Mouse (Mus musculus) midbrain, embryonic 15.5 days (tissue): ENCODE data around the gene Leprot. TPM values are rescaled to one million over a fixed set of nuclear protein-coding genes. Genes with fewer than 3 reads are reported as not detected.

Experiments
- ATAC-seq: fragments of 200-750 bp; cut with Nextera tagmentation; replicated peaks from 2 replicates; pipeline ENCODE4 v1.8.0; 2017; ENCODE audit warnings: moderate TSS enrichment
- H3K27ac ChIP-seq: fragments of 300-500 bp; sonication (generic); 2 replicates; pipeline ENCODE4 v1.5.1; 2015; ENCODE audit warnings: mild to moderate bottlenecking, inconsistent platforms
- H3K27me3 ChIP-seq: fragments of 300-500 bp; sonication (generic); replicated peaks from 2 replicates; pipeline ENCODE4 v1.6.1; 2015; ENCODE audit warnings: inconsistent platforms
- H3K36me3 ChIP-seq: fragments of 300-500 bp; sonication (generic); replicated peaks from 2 replicates; pipeline ENCODE4 v1.6.1; 2015; ENCODE audit warnings: inconsistent platforms
- H3K4me1 ChIP-seq: fragments of 300-500 bp; sonication (generic); 2 replicates; pipeline ENCODE4 v1.6.1; 2015; ENCODE audit warnings: inconsistent platforms
- H3K4me2 ChIP-seq: fragments of 300-500 bp; sonication (generic); 2 replicates; pipeline ENCODE4 v1.6.1; 2015; ENCODE audit warnings: inconsistent platforms, mild to moderate bottlenecking, moderate library complexity
- H3K4me3 ChIP-seq: fragments of 300-500 bp; sonication (generic); 2 replicates; pipeline ENCODE4 v1.5.1; 2015; ENCODE audit warnings: mild to moderate bottlenecking, inconsistent platforms
- H3K9ac ChIP-seq: fragments of 300-500 bp; sonication (generic); 2 replicates; pipeline ENCODE4 v1.6.1; 2015; ENCODE audit warnings: mild to moderate bottlenecking, inconsistent platforms
- H3K9me3 ChIP-seq: fragments of 300-500 bp; sonication (generic); 2 replicates; pipeline ENCODE4 v1.6.1; 2016; ENCODE audit warnings: inconsistent platforms
- WGBS: fragments of 180-500 bp; shearing (Covaris S2); methylation state at CpG from one replicate; pipeline ENCODE4 v1.1.7; 2015; ENCODE audit warnings: mixed read lengths; 5-methylcytosine and 5-hydroxymethylcytosine counted together
- polyA plus RNA-seq: library from polyadenylated mRNA; unstranded; fragments of >200 nt; fragmentation: Nextera tagmentation; extraction: Ambion mirVana; gene quantifications from 2 replicates; pipeline ENCODE4 v1.2.1, GENCODE M21; 2015

Leprot gene
- polyA plus RNA-seq, 1 experiment from 2014 or later, result 108 TPM

GRCm38 (mm10) chr4:101669811-101670210 lies 22.3 kb downstream of the Leprot start:
- 78% methylated on average over 5 of the region's 5 CpGs for whole genome bisulfite sequencing
- Histone ChIP-seq H3K4me3 (no peak overlapping the region), H3K9ac (no peak overlapping the region), H3K4me2 (no peak overlapping the region), H3K9me3 (no peaks in the 10 kb centered on the region), H3K27ac (no peak overlapping the region), H3K36me3 (no peaks in the 10 kb centered on the region), H3K27me3 (no peaks in the 10 kb centered on the region), H3K4me1 (no peaks in the 10 kb centered on the region)
- no peak for ATAC-seq

- no peak for ATAC-seq
- Histone ChIP-seq H3K9me3 (no peaks in the 10 kb centered on the region), H3K27me3 (no peaks in the 10 kb centered on the region), H3K4me3 (no peak overlapping the region), H3K36me3 (no peaks in the 10 kb centered on the region), H3K9ac (no peak overlapping the region), H3K4me1 (no peaks in the 10 kb centered on the region), H3K4me2 (no peak overlapping the region), H3K27ac (no peak overlapping the region)
- 77% methylated on average over 5 of the region's 5 CpGs for WGBS
These were observed 27.3 kb downstream of the Leprot start for GRCm38 (mm10) chr4:101674790-101675189.

GRCm38 (mm10) chr4:101675726-101676125 lies 28.2 kb downstream of the Leprot start:
- H3K27me3 ChIP-seq, result no peaks in the 10 kb centered on the region
- no peaks in the 10 kb centered on the region for H3K36me3 ChIP-seq
- 88% methylated on average over 4 of the region's 4 CpGs for WGBS
- no peaks in the 10 kb centered on the region for H3K4me1 ChIP-seq
- no peak overlapping the region for H3K4me3 ChIP-seq
- H3K27ac ChIP-seq, result no peak overlapping the region
- H3K4me2 ChIP-seq, result no peak overlapping the region
- no peak overlapping the region for H3K9ac ChIP-seq
- ATAC-seq, result no peak
- no peaks in the 10 kb centered on the region for H3K9me3 ChIP-seq

- Histone ChIP-seq H3K27ac (no peak overlapping the region), H3K9ac (no peak overlapping the region), H3K36me3 (no peaks in the 10 kb centered on the region), H3K4me2 (no peak overlapping the region), H3K4me1 (no peaks in the 10 kb centered on the region), H3K9me3 (no peaks in the 10 kb centered on the region), H3K27me3 (no peaks in the 10 kb centered on the region), H3K4me3 (no peak overlapping the region)
- 88% methylated on average over 4 of the region's 4 CpGs for WGBS
- no peak for ATAC-seq
These were observed 35.1 kb downstream of the Leprot start for GRCm38 (mm10) chr4:101682620-101683019.

GRCm38 (mm10) chr4:101683086-101683485 lies 35.6 kb downstream of the Leprot start:
- H3K9me3 ChIP-seq, result no peaks in the 10 kb centered on the region
- no peak overlapping the region for H3K4me3 ChIP-seq
- no peak overlapping the region for H3K4me2 ChIP-seq
- ATAC-seq, result no peak
- no peak overlapping the region for H3K9ac ChIP-seq
- no peaks in the 10 kb centered on the region for H3K36me3 ChIP-seq
- H3K27me3 ChIP-seq, result no peaks in the 10 kb centered on the region
- H3K27ac ChIP-seq, result no peak overlapping the region
- no peaks in the 10 kb centered on the region for H3K4me1 ChIP-seq
- 83% methylated on average over 3 of the region's 3 CpGs for WGBS

GRCm38 (mm10) chr4:101684821-101685220 lies 37.3 kb downstream of the Leprot start:
- no peak overlapping the region for H3K27ac ChIP-seq
- no peaks in the 10 kb centered on the region for H3K9me3 ChIP-seq
- no peaks in the 10 kb centered on the region for H3K36me3 ChIP-seq
- H3K27me3 ChIP-seq, result no peaks in the 10 kb centered on the region
- H3K9ac ChIP-seq, result no peak overlapping the region
- H3K4me1 ChIP-seq, result no peaks in the 10 kb centered on the region
- no peak overlapping the region for H3K4me3 ChIP-seq
- no peak for ATAC-seq
- H3K4me2 ChIP-seq, result no peak overlapping the region
- 85% methylated on average over 3 of the region's 3 CpGs for WGBS

GRCm38 (mm10) chr4:101686227-101686810 lies 38.8 kb downstream of the Leprot start:
- no peak overlapping the region for H3K4me2 ChIP-seq
- no peaks in the 10 kb centered on the region for H3K36me3 ChIP-seq
- no peak overlapping the region for H3K4me3 ChIP-seq
- no peak overlapping the region for H3K27ac ChIP-seq
- no peaks in the 10 kb centered on the region for H3K4me1 ChIP-seq
- no peak overlapping the region for H3K9ac ChIP-seq
- no peak for ATAC-seq
- no peaks in the 10 kb centered on the region for H3K27me3 ChIP-seq
- 74% methylated on average over 13 of the region's 13 CpGs for WGBS
- H3K9me3 ChIP-seq, result no peaks in the 10 kb centered on the region

- Histone ChIP-seq H3K4me3 (no peak overlapping the region), H3K9me3 (no peaks in the 10 kb centered on the region), H3K27ac (no peak overlapping the region), H3K27me3 (no peaks in the 10 kb centered on the region), H3K9ac (no peak overlapping the region), H3K36me3 (no peaks in the 10 kb centered on the region), H3K4me1 (no peaks in the 10 kb centered on the region), H3K4me2 (no peak overlapping the region)
- 90% methylated on average over 4 of the region's 4 CpGs for WGBS
- no peak for ATAC-seq
These were observed 41.7 kb downstream of the Leprot start for GRCm38 (mm10) chr4:101689241-101689640.

- no peak for ATAC-seq
- WGBS, result 89% methylated on average over 5 of the region's 5 CpGs
- no peak overlapping the region for H3K4me3 ChIP-seq
These were observed 42.1 kb downstream of the Leprot start for GRCm38 (mm10) chr4:101689645-101690044.

GRCm38 (mm10) chr4:101692892-101693291 lies 45.4 kb downstream of the Leprot start:
- Histone ChIP-seq H3K36me3 (no peaks in the 10 kb centered on the region), H3K4me1 (no peaks in the 10 kb centered on the region), H3K4me2 (no peak overlapping the region), H3K4me3 (no peak overlapping the region), H3K27me3 (no peaks in the 10 kb centered on the region), H3K9ac (no peak overlapping the region), H3K27ac (no peak overlapping the region), H3K9me3 (no peaks in the 10 kb centered on the region)
- ATAC-seq, result no peak
- 89% methylated on average over 4 of the region's 4 CpGs for WGBS

More at GRCm38 (mm10) chr4:101689645-101690044, 42.1 kb downstream of the Leprot start:
- Histone ChIP-seq H3K27me3 (no peaks in the 10 kb centered on the region), H3K9me3 (no peaks in the 10 kb centered on the region), H3K4me2 (no peak overlapping the region), H3K27ac (no peak overlapping the region), H3K4me1 (no peaks in the 10 kb centered on the region), H3K9ac (no peak overlapping the region), H3K36me3 (no peaks in the 10 kb centered on the region)

GRCm38 (mm10) chr4:101694529-101694928 lies 47.0 kb downstream of the Leprot start:
- 78% methylated on average over 6 of the region's 6 CpGs for WGBS

GRCm38 (mm10) chr4:101697236-101697635 lies 49.7 kb downstream of the Leprot start:
- no peak for ATAC-seq
- no peak overlapping the region for H3K9ac ChIP-seq
- H3K27me3 ChIP-seq, result no peaks in the 10 kb centered on the region
- WGBS, result 88% methylated on average over 3 of the region's 3 CpGs
- H3K4me2 ChIP-seq, result no peak overlapping the region
- H3K4me1 ChIP-seq, result no peaks in the 10 kb centered on the region
- H3K4me3 ChIP-seq, result no peak overlapping the region
- no peaks in the 10 kb centered on the region for H3K36me3 ChIP-seq
- H3K9me3 ChIP-seq, result no peaks in the 10 kb centered on the region
- H3K27ac ChIP-seq, result no peak overlapping the region

More at GRCm38 (mm10) chr4:101694529-101694928, 47.0 kb downstream of the Leprot start:
- Histone ChIP-seq H3K27ac (no peak overlapping the region), H3K4me1 (no peaks in the 10 kb centered on the region), H3K9ac (no peak overlapping the region), H3K9me3 (no peaks in the 10 kb centered on the region), H3K4me2 (no peak overlapping the region), H3K27me3 (no peaks in the 10 kb centered on the region), H3K4me3 (no peak overlapping the region), H3K36me3 (no peaks in the 10 kb centered on the region)
- ATAC-seq, result no peak

GRCm38 (mm10) chr4:101699423-101699822 lies 51.9 kb downstream of the Leprot start:
- no peak overlapping the region for H3K4me2 ChIP-seq
- WGBS, result 90% methylated on average over 1 of the region's 1 CpGs
- H3K4me3 ChIP-seq, result no peak overlapping the region
- H3K27me3 ChIP-seq, result no peaks in the 10 kb centered on the region
- H3K9ac ChIP-seq, result no peak overlapping the region
- H3K4me1 ChIP-seq, result no peaks in the 10 kb centered on the region
- H3K36me3 ChIP-seq, result no peaks in the 10 kb centered on the region
- H3K27ac ChIP-seq, result no peak overlapping the region
- no peak for ATAC-seq
- H3K9me3 ChIP-seq, result no peaks in the 10 kb centered on the region
